8 mouse cellular contexts compared by ENCODE assay signal in the genomic region with DNA sequence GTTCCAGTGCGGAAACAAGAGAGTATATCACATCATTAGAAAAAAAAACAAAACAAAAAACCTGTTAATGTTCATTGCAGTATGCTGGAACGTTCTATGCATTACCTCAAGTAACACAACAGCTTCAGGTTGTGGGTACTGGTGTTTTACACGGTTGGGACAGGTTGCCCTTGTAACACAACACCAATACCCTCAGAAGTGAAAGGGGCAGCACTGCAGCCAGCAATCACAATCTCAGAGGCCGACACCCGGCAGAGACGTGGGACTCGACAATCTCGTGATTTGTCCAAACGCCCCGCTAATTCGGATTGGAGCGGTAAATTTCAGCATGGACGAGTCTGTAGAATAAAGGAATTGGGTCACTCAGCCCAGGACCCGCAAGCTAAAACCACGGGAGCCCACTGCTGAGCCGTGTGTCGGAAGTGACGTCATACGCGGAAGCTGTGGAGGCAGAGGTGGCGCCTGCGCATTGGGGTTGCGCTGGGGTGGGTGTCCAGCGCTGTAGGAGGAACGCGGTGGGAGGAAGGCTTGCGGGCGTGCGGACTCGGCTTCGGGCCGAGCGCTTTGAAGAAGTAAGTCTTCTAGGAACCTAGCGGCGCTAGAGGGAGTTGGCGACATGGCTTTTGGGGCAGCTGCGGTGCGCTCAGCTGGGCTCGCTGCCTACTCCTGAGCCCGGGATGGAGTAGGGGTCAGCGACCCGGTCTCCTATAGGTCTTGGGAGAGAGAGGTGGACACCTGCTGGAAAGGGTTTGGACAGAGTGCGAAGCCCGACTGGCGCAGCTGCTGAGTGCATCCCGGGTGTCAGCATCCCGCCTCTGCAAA. TPM values are rescaled to one million over a fixed set of nuclear protein-coding genes. Genes with fewer than 3 reads are reported as not detected.
DNase-seq lines count a peak whose midpoint lies in the region; ATAC-seq and TF ChIP-seq lines count a peak whose summit lies in the region.

A gene (plus strand): TSS at position 472 of the 822 bp plus-strand sequence.

- 2% methylated on average over 47 of the region's 47 CpGs for WGBS in embryonic facial prominence, embryonic 13.5 days
- WGBS in limb, embryonic 14.5 days = 2% methylated on average over 45 of the region's 47 CpGs
- WGBS in midbrain, postnatal 0 days = 2% methylated on average over 47 of the region's 47 CpGs

- no peaks in the 10 kb centered on the region; the same call in 1 of the 2 replicates for H3K4me1 ChIP-seq in embryonic facial prominence, embryonic 13.5 days
- H3K4me1 ChIP-seq in limb, embryonic 14.5 days (ENCODE audit: control insufficient read depth, insufficient read depth, low read length) = peaks cover 4% of the 10 kb centered on the region; the same call in 1 of the 2 replicates
- H3K4me1 ChIP-seq in midbrain, postnatal 0 days (ENCODE audit: insufficient read depth, low read length) = peaks cover 4% of the 10 kb centered on the region; the same call in 1 of the 2 replicates

- peak within 1 kb of the TSS; percentile 85 for H3K9ac ChIP-seq in embryonic facial prominence, embryonic 13.5 days
- H3K9ac ChIP-seq in limb, embryonic 14.5 days (ENCODE audit: low read depth, low read length, severe bottlenecking) = peak within 1 kb of the TSS; percentile 74
- peak within 1 kb of the TSS; percentile 54 for H3K9ac ChIP-seq in midbrain, postnatal 0 days (replicated peaks; ENCODE audit: low read length, poor library complexity, severe bottlenecking)

- peak; percentile 93 for DNase-seq in 3134 (ENCODE audit: extremely low read depth, insufficient read length, low spot score)
- DNase-seq in adrenal gland, postnatal 36 days = peak; percentile 97
- peak; percentile 95 for DNase-seq in heart, adult 8-10 months (ENCODE audit: low spot score)
- peak; percentile 94 for DNase-seq in kidney, adult 9 months
- peak; percentile 90 for DNase-seq in limb, embryonic 14.5 days (ENCODE audit: low spot score)
- peak; percentile 97 for DNase-seq in midbrain, postnatal 0 days (ENCODE audit: low spot score)
- peak; percentile 86 to 90 for DNase-seq in spleen, postnatal 14 days (ENCODE audit: low spot score in 2 of 2)

- no peak; the same call in 1 of the 2 replicates for TF ChIP-seq CTCF in midbrain, postnatal 0 days (IDR thresholded peaks at IDR 0.05)

- peak; percentile 78; the same call in 1 of the 2 replicates for TF ChIP-seq POLR2A in limb, embryonic 14.5 days (IDR thresholded peaks at IDR 0.05; ENCODE audit: borderline replicate concordance, extremely low read depth, insufficient read depth, insufficient read length)

- H3K4me3 ChIP-seq in embryonic facial prominence, embryonic 13.5 days = peak within 1 kb of the TSS; percentile 74
- H3K4me3 ChIP-seq in limb, embryonic 14.5 days (replicated peaks; ENCODE audit: low read length) = peak within 1 kb of the TSS; percentile 85
- peak within 1 kb of the TSS; percentile 75 for H3K4me3 ChIP-seq in midbrain, postnatal 0 days (ENCODE audit: low read depth, low read length)

- peak within 1 kb of the TSS; percentile 75 for H3K27ac ChIP-seq in embryonic facial prominence, embryonic 13.5 days
- peak within 1 kb of the TSS; percentile 76 for H3K27ac ChIP-seq in limb, embryonic 14.5 days (replicated peaks; ENCODE audit: low read depth, low read length)
- peak within 1 kb of the TSS; percentile 82 for H3K27ac ChIP-seq in midbrain, postnatal 0 days (ENCODE audit: low read depth, low read length)

- H3K9me3 ChIP-seq in embryonic facial prominence, embryonic 13.5 days = no peaks in the 10 kb centered on the region
- H3K9me3 ChIP-seq in limb, embryonic 14.5 days (ENCODE audit: control insufficient read depth, low read length) = no peaks in the 10 kb centered on the region
- H3K9me3 ChIP-seq in midbrain, postnatal 0 days (ENCODE audit: low read length) = no peaks in the 10 kb centered on the region

- H3K4me2 ChIP-seq in embryonic facial prominence, embryonic 13.5 days = peak within 1 kb of the TSS; percentile 70
- peak within 1 kb of the TSS; percentile 84 for H3K4me2 ChIP-seq in limb, embryonic 14.5 days (replicated peaks; ENCODE audit: low read depth, low read length, severe bottlenecking)
- peak within 1 kb of the TSS; percentile 73 for H3K4me2 ChIP-seq in midbrain, postnatal 0 days (ENCODE audit: low read depth, low read length, poor library complexity, severe bottlenecking)

- no peaks in the 10 kb centered on the region for H3K27me3 ChIP-seq in embryonic facial prominence, embryonic 13.5 days
- no peaks in the 10 kb centered on the region for H3K27me3 ChIP-seq in limb, embryonic 14.5 days (ENCODE audit: control insufficient read depth, insufficient read depth, low read length)
- no peaks in the 10 kb centered on the region for H3K27me3 ChIP-seq in midbrain, postnatal 0 days (ENCODE audit: insufficient read depth, low read length)

- 0 out of 2 replicates have a peak, but pooled peaks cover under 1% of the 10 kb centered on the region for H3K36me3 ChIP-seq in embryonic facial prominence, embryonic 13.5 days
- H3K36me3 ChIP-seq in limb, embryonic 14.5 days (ENCODE audit: control insufficient read depth, insufficient read depth, low read length) = no peaks in the 10 kb centered on the region
- no peaks in the 10 kb centered on the region for H3K36me3 ChIP-seq in midbrain, postnatal 0 days (ENCODE audit: insufficient read depth, low read length)

- ATAC-seq in embryonic facial prominence, embryonic 13.5 days (ENCODE audit: insufficient number of reproducible peaks, insufficient read depth, low FRiP score, low TSS enrichment, low read depth) = peak; percentile 93
- peak; percentile 97 for ATAC-seq in limb, embryonic 14.5 days (ENCODE audit: low FRiP score, low read depth)
- ATAC-seq in midbrain, postnatal 0 days (ENCODE audit: low FRiP score) = peak; percentile 98

RNA-seq across cellular contexts. Expression of the gene that starts here (rescaled TPM):
- total RNA-seq in adrenal gland, postnatal 36 days (2021) = 1 to 10 TPM in 1 of 2 experiments, under 1 TPM in 1; 0.82 to 1.1 TPM
- polyA plus RNA-seq in embryonic facial prominence, embryonic 13.5 days (2015; fragmentation: Nextera tagmentation; extraction: Ambion mirVana) = 0.81 and 0.95 TPM in 2 replicates
- total RNA-seq in heart, adult 8-10 months (2022) = 1 to 10 TPM in 1 of 4 experiments, under 1 TPM in 3; 0.78 to 1.5 (median 0.84) TPM
- polyA plus RNA-seq in limb, embryonic 14.5 days (2012; rRNA removed) = 1.2 and 1.4 TPM in 2 replicates
- 0.79 and 0.92 TPM in 2 replicates for polyA plus RNA-seq in limb, embryonic 14.5 days (2014; fragmentation: Nextera tagmentation; extraction: Ambion mirVana)
- total RNA-seq in midbrain, postnatal 0 days (2014; rRNA removed) = 11.5 and 12.1 TPM in 2 replicates
- polyA plus RNA-seq in midbrain, postnatal 0 days (2015; fragmentation: Nextera tagmentation; extraction: Ambion mirVana) = 3.4 and 4.0 TPM in 2 replicates

Comparison
In these comparisons a context has a peak if more than half of its experiments do, and no peak if none do; other contexts are left out.
1. Peak in every context shown above with its lines: DNase-seq, ATAC-seq, H3K4me3 ChIP-seq and H3K27ac ChIP-seq.
2. Peak in ATAC-seq, H3K4me3 ChIP-seq, H3K27ac ChIP-seq, H3K9ac ChIP-seq and H3K4me2 ChIP-seq in embryonic facial prominence, embryonic 13.5 days; RNA of the gene not detected or under 1 TPM.